Mouse (Mus musculus): ENCODE measurements at regions not wholly inside any gene's neighbourhood (a gene's known extent, or its start where the extent isn't known, plus 50 kb on each side); places are given as distances from the start of the nearest gene placed in this dataset.

DNA sequence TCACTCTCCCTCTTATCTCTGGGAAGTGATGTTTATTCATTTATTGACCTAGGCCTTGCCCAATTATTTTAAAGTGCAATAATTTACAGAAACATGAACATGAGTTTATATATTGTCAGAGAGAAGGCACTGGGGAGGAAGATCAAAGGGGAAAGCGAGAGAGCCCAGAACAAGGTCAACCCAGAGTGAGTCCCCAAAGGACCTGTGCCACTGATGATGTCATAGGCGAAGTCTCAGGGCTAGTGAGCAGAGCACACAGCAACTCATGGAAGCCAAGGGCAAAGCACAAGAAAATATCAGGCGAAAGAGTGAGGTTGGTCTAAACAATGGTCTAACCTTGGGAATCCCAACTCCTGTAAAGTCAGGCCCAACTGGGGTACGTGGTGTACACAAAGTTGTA is 126.4 kb upstream of the Ctnnb1 start:
- ATAC-seq (ENCODE audit: insufficient number of reproducible peaks, low FRiP score, low TSS enrichment) = no peak

DNA sequence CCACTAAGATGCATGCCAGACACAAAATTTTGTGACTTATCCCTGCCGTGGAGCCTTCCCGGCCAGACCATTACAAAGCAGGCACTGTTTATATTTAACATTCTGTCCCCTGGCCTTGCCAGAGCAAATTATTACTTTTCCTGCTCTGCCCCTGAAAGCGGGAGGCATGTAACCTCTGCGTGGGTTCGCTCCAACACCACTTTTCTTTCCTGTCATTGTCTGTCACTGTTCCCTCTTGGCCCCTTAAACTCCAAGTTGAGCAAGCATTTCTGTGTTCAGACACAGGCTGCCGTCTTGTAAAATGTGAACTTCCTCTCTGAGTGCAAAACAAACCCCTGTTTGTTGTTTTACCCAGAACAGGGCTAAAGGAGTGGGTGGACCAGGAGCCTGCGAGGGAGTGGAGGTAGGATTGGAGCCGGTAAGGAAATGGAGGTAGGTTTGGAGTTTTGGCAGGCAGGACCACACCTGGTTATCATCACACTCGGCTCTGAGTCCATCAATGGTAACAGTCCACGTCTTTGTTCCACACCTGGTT is 124.2 kb upstream of the Ctnnb1 start:
- no peak for ATAC-seq (ENCODE audit: insufficient number of reproducible peaks, low FRiP score, low TSS enrichment)

DNA sequence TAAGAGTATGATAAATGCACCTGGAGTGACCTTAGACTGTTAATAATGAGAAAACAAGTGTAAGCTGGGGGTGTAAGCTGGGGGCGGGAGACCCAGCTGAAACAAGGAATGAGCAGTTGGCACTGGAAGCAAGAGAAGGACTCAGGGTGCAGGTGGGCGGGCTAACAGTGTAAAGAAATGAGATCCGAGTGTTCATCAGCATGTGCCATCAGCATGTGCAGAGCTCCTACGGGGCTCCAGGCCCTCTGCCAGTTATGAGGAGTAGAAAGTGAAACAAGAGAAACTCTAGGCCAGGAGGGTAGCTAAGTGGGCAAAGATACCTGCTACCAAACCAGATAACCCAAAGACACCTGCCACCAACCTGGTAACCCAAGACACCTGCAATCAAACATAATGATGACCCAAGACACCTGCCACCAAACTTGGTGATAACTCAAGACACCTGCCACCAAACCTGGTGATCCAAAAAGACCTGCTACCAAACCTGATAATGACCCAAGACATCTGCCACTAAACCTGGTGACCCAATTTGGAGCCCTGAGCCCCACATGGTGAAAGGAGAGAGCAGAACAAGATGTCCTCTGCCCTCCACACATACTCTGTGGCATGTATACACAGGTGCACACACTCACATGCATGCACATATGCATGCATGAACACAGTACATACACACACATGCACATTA is 120.1 kb upstream of the Ctnnb1 start:
- no peak for ATAC-seq (ENCODE audit: insufficient number of reproducible peaks, low FRiP score, low TSS enrichment)

DNA sequence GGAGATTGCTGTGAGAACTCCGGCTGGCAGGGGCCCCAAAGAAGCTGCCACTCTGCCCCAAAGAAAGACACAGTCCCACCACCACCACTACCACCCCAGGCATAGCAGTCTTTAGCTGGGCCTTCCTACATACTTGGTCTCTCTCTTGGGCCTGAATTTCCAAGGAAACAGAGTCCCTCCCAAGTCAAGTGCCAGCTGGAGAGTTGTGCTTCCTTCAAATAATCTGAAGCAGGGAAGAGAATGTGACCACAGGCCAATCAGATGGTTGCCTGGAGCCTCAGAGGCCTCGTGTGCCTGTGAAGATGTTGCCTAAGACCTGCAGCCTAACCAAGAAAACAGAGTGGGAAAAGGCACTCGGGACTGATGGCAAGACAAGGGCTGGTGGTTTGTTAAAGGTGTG is 117.5 kb upstream of the Ctnnb1 start:
- no peak for ATAC-seq (ENCODE audit: insufficient number of reproducible peaks, low FRiP score, low TSS enrichment)

DNA sequence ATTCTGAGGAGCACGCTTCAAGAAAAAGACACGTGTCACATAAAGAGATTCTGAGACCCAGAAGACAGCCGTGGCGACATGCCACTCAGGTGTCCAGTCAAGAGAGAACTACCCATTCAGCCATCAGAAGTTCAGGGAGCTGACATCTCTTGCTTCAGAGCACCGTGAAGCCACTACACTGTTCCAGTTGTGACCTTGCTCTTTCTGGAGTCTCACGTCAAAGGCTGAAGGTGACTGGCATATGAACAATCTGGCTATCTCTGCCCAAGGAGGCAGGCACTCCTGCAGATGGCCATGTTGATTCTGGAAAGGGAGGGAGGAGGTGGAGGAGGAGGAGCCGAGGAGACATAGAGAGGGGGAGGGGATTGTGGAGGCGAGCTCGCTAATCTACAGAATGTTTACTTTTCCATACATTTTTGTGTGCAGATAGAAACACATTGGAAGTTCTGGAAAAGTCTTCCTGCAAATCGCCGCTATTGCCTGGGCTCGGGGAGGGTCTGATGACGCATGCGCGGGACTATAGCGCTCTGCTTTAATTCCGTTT is 116.3 kb upstream of the Ctnnb1 start:
- ATAC-seq (ENCODE audit: insufficient number of reproducible peaks, low FRiP score, low TSS enrichment) = no peak

DNA sequence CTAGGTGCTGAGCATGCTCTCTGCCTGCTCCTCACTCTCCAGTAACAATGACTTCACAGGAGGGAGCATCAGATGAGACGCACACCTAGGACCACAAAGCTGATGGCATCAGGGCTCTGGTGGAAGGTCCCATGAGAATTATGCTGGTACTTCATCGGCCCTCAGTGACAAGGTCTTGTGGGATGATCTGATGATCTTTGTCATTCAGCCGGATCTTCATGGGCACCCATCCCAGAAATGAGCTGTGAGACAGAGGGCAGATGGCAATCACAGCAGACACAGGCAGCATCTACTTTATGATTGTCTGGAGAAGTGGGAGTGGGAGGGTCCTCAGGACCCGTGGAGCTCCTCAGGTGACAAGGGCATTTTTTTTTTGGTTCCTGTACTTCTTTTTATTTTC is 114.7 kb upstream of the Ctnnb1 start:
- ATAC-seq (ENCODE audit: insufficient number of reproducible peaks, low FRiP score, low TSS enrichment) = no peak

DNA sequence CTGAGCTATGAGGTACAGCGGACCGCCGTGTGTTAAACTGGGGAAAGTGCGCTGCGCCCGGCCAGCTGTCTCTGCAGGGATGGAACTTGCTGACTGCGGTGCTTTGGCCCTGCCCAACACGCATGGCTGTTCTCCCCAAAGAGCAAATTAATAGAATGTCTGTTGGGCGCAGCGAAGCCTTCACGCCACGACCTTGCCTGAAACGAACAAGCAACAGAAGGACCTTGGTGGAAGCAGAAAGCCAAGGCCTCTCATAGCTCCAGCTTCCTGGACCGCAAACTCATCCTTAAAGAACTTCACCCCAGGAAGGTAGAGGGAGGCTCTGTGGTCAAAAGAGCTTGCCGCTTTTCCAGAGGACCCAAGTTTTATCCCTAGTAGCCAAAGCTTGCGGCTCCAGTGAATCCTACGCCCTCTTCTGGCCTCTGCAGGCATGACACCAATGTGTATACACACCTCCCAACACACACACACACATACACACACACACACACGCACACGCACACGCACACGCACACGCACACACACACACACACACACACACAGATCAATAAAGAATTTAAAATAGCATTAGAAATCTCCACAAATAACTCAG is 110.2 kb upstream of the Ctnnb1 start:
- no peak for ATAC-seq (ENCODE audit: insufficient number of reproducible peaks, low FRiP score, low TSS enrichment)

DNA sequence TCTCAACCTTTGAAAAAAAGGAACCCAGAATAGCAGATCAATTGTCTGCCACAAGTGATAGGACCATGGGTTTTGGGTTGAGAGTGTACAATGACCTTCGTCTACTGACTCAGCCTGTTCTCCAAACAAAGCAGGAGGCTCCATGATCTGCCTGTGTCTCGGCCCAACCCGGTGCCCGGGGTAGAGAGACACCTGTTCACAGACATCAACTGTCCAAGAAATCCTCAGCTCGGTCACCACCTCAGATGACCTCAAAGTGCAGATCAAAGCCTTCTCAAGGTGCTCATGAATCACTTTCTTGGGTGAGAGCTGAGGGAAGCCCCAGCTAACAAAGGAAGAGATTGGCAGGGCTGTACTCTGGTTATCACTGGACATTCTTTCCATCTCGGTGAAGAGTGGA is 108.1 kb upstream of the Ctnnb1 start:
- ATAC-seq (ENCODE audit: insufficient number of reproducible peaks, low FRiP score, low TSS enrichment) = no peak

DNA sequence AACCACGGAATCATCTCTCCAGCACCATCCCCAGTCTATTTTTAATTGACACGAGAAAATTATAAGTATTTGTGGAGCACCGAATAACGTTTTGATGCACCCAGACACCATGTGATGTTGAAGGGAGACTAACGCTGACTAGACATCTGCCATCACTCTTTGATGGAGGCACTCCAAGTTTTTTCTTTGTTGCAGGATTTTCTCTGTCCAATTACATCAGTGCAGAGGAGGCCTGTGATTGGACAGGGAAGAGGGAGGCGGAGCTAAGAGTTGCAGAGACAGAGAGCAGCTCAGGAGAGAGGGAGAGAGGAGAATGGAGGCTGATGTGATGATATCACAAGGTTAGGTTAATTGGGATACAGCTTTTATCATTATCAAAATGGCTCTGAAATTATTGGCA is 105.6 kb upstream of the Ctnnb1 start:
- ATAC-seq (ENCODE audit: insufficient number of reproducible peaks, low FRiP score, low TSS enrichment) = no peak

DNA sequence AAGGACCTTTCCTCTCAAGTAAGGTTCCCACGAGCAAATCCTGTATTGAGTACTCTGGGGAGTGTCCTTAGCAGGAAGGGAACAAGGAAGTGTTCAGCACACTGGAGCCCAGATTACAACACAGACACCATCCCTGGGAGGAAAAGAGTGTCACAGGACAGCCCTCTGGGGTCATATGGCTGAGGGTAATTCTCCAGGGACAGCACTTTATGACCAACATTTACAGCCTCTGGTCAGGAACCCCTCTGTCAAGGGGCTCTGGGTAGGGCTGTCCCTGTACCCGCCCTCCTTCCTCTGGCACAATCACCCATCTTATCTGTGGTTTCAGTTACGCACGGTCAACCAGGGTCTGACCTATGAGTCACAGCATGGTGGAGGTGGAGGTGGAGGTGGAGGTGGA is 102.8 kb upstream of the Ctnnb1 start:
- no peak for ATAC-seq (ENCODE audit: insufficient number of reproducible peaks, low FRiP score, low TSS enrichment)

DNA sequence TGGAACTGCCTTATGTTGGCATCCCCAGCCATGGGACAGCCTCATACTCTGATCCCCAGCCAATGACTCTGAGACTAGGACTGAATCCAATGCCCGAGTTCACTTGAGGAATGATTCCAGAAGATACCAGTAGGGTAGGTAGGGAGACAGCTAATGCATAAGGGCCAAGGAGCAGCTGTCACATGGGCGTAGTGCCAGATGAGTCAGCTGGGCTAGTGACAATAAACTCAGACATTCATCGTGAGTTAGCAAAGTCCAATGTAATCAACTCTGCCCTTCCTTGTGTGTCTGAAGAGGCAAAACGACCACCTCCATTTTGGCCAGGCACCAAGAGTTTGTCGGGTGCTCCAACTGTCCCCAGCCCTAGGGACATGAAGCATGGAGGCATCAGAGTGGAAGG is 98.5 kb upstream of the Ctnnb1 start:
- peak; percentile 92 for ATAC-seq (ENCODE audit: insufficient number of reproducible peaks, low FRiP score, low TSS enrichment)

DNA sequence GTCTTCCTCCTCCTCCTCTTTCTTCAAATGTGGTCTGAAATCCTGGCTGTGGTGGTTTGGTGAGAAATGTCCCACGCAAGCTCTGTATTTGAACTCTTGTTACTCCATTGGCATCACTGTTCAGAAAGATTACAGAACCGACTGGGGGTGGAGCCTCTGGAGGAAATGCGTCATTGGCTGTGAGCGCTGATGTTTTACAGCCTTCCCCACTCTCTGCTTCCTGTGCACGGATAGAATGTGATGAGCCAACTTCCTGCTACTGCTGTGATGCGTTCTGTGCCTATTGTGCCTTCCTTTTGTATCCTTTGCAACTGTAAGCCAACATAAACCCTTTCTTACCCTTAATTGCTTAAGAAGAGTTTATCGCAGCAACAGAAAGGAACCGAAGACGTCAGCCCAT is 94.8 kb upstream of the Ctnnb1 start:
- no peak for ATAC-seq (ENCODE audit: insufficient number of reproducible peaks, low FRiP score, low TSS enrichment)

DNA sequence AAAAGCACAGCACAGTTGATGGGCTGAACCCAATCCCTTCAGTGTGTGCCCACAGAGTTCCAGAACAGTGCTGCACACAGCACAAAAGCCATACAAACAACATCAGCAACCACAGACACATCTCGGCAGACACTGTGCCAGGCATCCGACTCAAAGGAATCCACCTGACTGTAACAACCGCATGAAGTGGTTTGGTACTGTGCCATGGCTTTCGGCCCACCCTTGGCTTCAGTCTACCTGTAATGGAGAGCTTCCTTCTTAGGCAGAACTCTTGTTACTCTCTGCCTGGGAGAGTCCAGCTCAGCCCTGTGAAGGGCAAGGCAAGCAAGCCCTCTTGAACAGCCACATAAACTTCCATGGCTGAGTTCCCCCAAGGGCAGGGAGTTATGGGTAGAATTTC is 93.4 kb upstream of the Ctnnb1 start:
- ATAC-seq (ENCODE audit: insufficient number of reproducible peaks, low FRiP score, low TSS enrichment) = no peak

DNA sequence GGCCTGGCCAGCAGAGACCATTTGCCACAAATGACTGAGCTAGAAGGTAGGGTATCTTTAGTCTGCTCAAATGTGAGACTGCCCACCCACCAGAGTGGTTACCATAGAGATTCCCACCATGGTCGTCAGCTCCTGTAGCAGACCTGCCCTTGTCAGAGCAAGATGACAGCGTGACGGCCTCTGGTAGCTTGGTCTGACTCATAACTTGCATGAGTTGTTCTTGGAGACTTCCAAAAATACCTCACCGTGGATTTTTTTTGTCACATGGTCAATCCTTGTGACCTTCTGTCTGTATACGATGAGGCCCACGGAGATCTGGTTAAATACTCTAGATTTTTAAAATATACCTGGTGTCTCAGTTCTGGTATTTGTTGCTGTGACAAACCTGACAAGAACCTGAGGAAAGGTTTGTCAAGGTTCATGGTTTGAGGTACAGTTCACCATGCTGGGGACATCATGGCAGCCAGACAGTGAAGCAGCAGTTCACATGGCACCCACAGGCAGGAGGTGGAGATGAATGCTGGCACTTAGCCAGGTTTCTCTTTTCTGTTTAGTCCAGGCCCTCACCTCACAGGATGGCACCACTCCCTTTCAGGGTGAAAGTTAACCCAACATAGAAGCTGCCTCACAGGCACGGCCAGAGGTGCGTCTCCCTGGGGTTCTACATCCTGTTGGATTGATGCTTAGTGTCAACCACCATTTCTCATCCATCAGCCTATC is 91.4 kb upstream of the Ctnnb1 start:
- no peak for ATAC-seq (ENCODE audit: insufficient number of reproducible peaks, low FRiP score, low TSS enrichment)

DNA sequence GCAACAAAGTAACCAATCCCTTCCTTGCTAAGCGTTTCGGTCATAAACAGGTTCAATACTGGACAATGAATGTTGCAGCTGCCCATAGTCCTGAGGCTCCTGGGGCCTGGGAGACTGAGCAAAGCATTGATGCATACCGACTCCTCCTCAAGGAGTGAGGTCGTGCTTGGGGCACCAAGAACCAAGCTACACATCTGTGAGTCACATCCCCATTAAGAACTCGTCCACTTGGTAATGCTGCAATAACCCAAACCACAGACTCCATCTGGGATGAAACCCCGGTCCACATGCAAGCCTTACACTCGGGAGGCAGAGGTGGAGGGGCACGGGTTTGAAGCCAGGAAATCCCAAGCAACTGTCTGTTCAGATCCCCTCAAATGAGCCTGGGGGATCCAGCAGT is 85.3 kb upstream of the Ctnnb1 start:
- ATAC-seq (ENCODE audit: insufficient number of reproducible peaks, low FRiP score, low TSS enrichment) = no peak

DNA sequence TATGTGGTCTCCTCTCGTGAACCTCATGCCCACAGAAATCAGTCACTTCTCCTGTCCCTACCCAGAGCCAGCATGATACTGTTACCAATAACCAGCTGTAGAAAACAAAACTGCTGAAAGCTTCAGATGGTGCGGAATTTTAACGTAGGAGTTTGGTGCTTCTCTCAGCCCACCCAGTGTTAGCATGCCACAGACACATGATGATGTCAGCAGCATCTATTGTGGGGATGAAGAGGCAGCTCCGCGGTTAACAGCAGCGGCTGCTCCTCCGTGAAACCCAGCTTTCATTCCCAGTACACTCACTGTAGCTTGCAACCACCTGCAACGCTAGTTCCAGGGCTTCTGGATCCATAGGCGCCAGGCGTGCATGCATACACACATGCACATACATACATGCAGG is 83.5 kb upstream of the Ctnnb1 start:
- ATAC-seq (ENCODE audit: insufficient number of reproducible peaks, low FRiP score, low TSS enrichment) = no peak

DNA sequence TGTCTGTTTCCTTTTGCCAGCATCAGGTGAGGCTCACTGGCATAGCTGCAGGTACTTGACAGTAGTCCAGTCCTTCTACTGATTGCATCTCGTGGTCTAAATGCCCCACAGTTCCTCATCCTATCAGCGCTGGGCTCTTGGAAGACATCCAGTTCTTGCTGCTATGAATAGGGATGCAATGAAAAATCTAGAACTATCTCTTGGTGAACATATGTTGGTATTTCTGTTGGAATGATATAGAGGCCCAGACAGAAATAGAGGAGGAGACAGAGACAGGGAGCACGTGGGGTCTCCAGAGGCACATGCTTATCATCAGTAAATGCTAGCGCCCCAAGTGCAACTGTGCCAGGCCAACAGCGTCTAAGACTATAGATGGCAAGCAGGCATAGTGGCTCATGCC is 81.4 kb upstream of the Ctnnb1 start:
- ATAC-seq (ENCODE audit: insufficient number of reproducible peaks, low FRiP score, low TSS enrichment) = no peak

DNA sequence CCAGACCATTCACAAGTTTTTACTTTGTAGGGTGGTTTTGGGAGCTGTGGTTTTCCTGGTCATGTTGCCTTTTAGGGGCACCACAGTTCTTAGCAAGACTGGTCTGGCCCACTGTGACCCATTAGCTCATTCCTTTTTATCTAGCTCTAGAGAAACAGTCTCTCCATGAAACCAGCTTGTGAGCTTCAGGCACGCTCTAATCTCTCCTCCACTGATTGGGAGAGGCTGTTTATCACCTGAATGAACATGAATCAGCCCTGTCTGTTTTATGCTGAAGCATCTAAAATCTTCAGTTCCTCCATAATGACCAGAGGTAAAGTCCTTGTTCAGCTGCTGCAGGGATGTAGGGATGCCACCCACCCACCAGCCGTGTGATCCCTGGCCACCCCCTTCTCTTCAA is 80.1 kb upstream of the Ctnnb1 start:
- no peak for ATAC-seq (ENCODE audit: insufficient number of reproducible peaks, low FRiP score, low TSS enrichment)

DNA sequence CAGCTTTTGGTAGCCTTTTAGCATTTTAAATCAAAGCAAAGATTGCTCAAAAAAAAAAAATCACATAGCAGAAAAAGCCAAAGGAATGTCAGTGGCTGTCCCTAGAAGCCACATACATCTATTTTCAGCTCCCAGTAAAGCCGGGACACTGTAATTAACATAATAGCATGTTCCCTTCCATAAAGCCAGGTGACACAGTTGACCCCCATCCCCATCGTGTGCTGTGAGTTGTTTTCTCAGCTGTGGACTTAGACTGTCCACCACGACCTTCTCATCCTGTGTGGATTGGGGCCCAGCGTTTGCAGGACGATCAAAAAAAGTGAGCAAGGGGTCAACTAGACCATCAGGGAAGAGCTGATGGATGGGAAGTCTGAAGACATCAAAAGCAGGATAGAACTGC is 78.9 kb upstream of the Ctnnb1 start:
- ATAC-seq (ENCODE audit: insufficient number of reproducible peaks, low FRiP score, low TSS enrichment) = no peak

DNA sequence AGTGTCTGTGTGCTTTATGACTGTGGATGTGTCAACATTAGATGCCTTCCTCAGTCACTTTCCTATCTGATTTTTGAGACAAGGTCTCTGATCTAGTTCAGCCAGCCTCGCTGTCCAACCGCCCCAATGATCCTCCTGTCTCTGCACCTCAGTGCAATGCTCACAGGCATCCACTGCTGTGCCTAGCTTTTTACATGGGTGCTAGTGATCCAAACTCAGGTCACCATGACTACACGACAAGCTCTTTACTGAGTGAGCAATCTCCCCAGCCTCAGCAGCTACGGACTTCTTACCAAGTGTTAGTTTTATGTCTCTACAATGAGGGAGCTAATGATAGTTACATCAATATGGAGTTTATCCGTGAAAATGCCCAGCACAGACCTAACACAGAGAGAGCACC is 77.1 kb upstream of the Ctnnb1 start:
- ATAC-seq (ENCODE audit: insufficient number of reproducible peaks, low FRiP score, low TSS enrichment) = no peak

DNA sequence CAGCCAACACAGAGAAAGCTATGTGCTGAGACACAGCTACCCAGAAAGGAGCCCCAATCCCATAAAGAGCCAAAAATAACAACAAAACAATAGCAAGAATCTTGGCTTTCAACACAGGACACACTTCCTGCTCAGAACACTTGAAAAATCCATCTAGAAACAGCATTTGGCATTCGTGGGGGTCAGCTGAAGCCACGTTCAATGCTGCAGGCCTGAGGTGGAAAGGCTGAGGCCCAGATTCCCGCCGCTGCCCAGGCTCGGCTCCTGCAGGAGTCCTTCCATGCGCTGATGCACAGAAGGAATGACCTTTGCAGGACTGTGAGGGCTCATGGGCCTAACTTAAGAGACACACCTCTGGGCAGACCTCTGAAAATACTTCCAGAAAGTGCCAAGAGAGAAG is 76.4 kb upstream of the Ctnnb1 start:
- no peak for ATAC-seq (ENCODE audit: insufficient number of reproducible peaks, low FRiP score, low TSS enrichment)
